Mouse (Mus musculus) neural tube, embryonic 11.5 days (tissue): ENCODE measurements around the gene 9430097D07Rik. TPM values are rescaled to one million over a fixed set of nuclear protein-coding genes. Genes with fewer than 3 reads are reported as not detected.

Experiments used
- ATAC-seq: fragments of 200-750 bp; cut with Nextera tagmentation; 2 replicates; pipeline ENCODE4 v1.8.0; 2017; ENCODE audit warnings: moderate number of reproducible peaks, mild to moderate bottlenecking, moderate TSS enrichment, moderate library complexity; ENCODE audit not compliant: insufficient read depth, low FRiP score, low TSS enrichment
- DNase-seq: peaks from one replicate; pipeline ENCODE4 v3.0.0-alpha.2; 2015; ENCODE audit warnings: low spot score
- H3K27ac ChIP-seq: fragments of 300-500 bp; sonication (generic); 2 replicates; pipeline ENCODE4 v1.5.1; 2014; ENCODE audit warnings: low read depth, mild to moderate bottlenecking, low read length
- H3K27me3 ChIP-seq: fragments of 300-500 bp; sonication (generic); 2 replicates; pipeline ENCODE4 v1.6.1; 2014; ENCODE audit warnings: mild to moderate bottlenecking, low read length, mixed read lengths; ENCODE audit not compliant: control insufficient read depth, insufficient read depth
- H3K36me3 ChIP-seq: fragments of 300-500 bp; sonication (generic); 2 replicates; pipeline ENCODE4 v1.6.1; 2014; ENCODE audit warnings: mild to moderate bottlenecking, low read length, moderate library complexity, mixed read lengths; ENCODE audit not compliant: control insufficient read depth, insufficient read depth
- H3K4me1 ChIP-seq: fragments of 300-500 bp; sonication (generic); 2 replicates; pipeline ENCODE4 v1.6.1; 2014; ENCODE audit warnings: low read length, mixed read lengths; ENCODE audit not compliant: control insufficient read depth, insufficient read depth
- H3K4me2 ChIP-seq: fragments of 300-500 bp; sonication (generic); 2 replicates; pipeline ENCODE4 v1.6.1; 2014; ENCODE audit warnings: low read depth, mild to moderate bottlenecking, moderate library complexity
- H3K4me3 ChIP-seq: fragments of 300-500 bp; sonication (generic); 2 replicates; pipeline ENCODE4 v1.5.1; 2014; ENCODE audit warnings: low read depth, low read length
- H3K9ac ChIP-seq: fragments of 300-500 bp; sonication (generic); 2 replicates; pipeline ENCODE4 v1.6.1; 2014; ENCODE audit warnings: mild to moderate bottlenecking, low read length
- H3K9me3 ChIP-seq: fragments of 300-500 bp; sonication (generic); 2 replicates; pipeline ENCODE4 v1.6.1; 2016; ENCODE audit warnings: low read length; ENCODE audit not compliant: control insufficient read depth
- WGBS: fragments of 180-500 bp; shearing (Covaris S2); extraction: QIAGEN DNeasy Blood & Tissue Kit; methylation state at CpG from one replicate; pipeline ENCODE4 v1.1.7; 2014; 5-methylcytosine and 5-hydroxymethylcytosine counted together
- polyA plus RNA-seq: library from polyadenylated mRNA; unstranded; fragments of >200 nt; fragmentation: Nextera tagmentation; extraction: Ambion mirVana; gene quantifications from 2 replicates; pipeline ENCODE4 v1.2.1, GENCODE M21; 2014

The 9430097D07Rik gene
- polyA plus RNA-seq, 1 experiment from 2014 or later: 0.25 TPM

DNA sequence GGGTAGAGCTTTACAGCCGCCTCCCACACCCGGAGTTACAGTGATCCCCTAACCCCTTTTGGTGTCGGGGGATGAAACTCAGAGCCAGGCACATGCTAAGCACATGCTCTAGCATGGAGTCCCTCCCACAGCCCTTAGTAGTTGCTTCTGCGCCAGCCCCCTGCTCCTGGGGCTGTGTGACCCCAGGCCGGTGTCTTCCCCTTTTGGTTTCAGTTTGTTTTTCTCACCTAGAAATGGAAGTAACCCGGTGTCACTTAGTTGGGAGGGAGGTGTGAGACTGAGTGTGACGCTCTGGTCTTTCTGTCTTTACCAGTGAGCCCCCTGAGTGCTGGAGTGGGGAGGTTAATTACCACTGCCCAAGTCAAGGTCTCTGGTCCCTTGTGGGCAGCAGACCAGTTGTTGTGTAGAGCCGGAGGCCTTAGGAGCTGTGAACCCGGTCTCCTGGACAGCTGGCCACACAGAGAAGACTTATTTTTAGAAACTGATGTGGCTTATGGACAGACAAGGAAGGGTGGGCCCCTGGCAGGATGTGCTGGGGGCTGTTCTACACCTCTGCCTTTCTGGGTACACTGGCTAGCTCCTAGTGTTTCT is 12.3 kb upstream of the 9430097D07Rik start:
- Histone ChIP-seq H3K4me3 (peak overlapping the region; percentile 43), H3K27me3 (no peaks in the 10 kb centered on the region), H3K9me3 (no peaks in the 10 kb centered on the region), H3K36me3 (no peaks in the 10 kb centered on the region; the same call in 1 of the 2 replicates), H3K4me2 (peak overlapping the region; percentile 55), H3K9ac (peak overlapping the region; percentile 61), H3K4me1 (peaks cover 5% of the 10 kb centered on the region; the same call in 1 of the 2 replicates), H3K27ac (0 out of 2 replicates have a peak overlapping the region, but pooled peaks have one; percentile 4)
- ATAC-seq (no peak), DNase-seq (no peak)
- 42% methylated on average over 9 of the region's 9 CpGs for WGBS

DNA sequence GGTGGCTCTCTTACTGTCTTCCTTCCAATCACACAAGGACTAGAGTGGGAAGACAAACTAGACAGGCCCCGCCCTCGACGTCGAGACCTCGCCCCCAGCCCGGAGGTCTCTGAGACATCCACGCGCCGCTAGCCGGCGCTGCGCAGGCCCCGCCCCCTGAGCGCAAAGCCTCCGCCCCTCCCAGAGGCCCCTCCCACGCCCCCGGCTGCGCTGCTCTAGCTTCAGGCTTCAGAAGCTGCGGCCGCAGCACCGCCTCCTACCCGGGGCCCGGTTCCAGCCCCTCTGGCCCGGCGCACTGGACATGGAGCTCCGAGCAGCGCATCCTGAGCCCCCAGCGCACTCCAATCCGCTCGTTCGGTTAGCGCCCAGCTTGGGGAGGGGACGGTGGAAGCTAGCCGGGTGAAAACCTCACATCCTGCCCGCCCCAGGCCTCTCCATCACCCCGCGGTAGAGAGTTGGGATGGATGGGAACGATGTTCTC is 11.4 kb upstream of the 9430097D07Rik start, which contains the start of gene St6galnac4:
Gene St6galnac4, plus strand, starts transcription at position 225 of the 481 bp plus-strand sequence.
- peaks cover 5% of the 10 kb centered on the region; the same call in 1 of the 2 replicates for H3K4me1 ChIP-seq
- DNase-seq: peak; percentile 95
- WGBS: under 1% methylated on average over 37 of the region's 38 CpGs
- no peaks in the 10 kb centered on the region for H3K9me3 ChIP-seq
- peak within 1 kb of the TSS; percentile 43 for H3K4me3 ChIP-seq
- H3K9ac ChIP-seq: peak within 1 kb of the TSS; percentile 61
- peak within 1 kb of the TSS; percentile 55 for H3K4me2 ChIP-seq
- no peaks in the 10 kb centered on the region for H3K36me3 ChIP-seq
- 0 out of 2 replicates have a peak within 1 kb of the TSS, but pooled peaks have one; percentile 6 for H3K27ac ChIP-seq
- peak; percentile 67 for ATAC-seq
- no peaks in the 10 kb centered on the region for H3K27me3 ChIP-seq

DNA sequence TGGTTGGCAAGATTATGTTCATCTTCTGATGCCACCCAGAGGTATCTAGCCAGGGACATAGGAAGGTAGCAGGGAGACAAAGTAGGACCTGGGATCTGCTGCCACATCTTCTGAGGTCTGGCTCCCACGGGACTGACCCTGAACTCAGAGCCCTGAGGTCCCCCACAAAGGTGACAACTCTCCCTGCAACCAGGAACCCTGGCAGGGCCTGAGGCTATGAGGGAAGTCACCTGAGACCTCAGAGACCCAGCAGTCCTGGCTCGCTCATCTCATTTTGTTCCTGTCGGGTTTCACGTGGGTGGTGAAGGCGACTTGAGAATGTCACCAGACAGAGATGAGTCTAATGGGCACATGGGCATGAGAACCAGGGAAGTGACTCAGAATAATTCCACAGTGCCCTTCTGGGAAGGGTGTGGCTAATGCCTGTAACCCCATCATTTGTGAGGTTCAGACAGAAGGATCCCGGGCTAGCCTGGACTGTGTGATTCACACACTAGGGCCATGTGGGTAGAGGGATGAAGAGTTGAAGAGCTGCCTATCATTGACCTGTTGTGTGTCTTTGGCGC is 9.7 kb upstream of the 9430097D07Rik start:
- no peaks in the 10 kb centered on the region for H3K27me3 ChIP-seq
- no peaks in the 10 kb centered on the region for H3K36me3 ChIP-seq
- no peak overlapping the region for H3K27ac ChIP-seq
- H3K4me2 ChIP-seq: no peak overlapping the region
- H3K4me3 ChIP-seq: no peak overlapping the region
- H3K4me1 ChIP-seq: peaks cover 5% of the 10 kb centered on the region; the same call in 1 of the 2 replicates
- DNase-seq (no peak), ATAC-seq (no peak)
- H3K9me3 ChIP-seq: no peaks in the 10 kb centered on the region
- 83% methylated on average over 7 of the region's 7 CpGs for WGBS
- H3K9ac ChIP-seq: no peak overlapping the region

DNA sequence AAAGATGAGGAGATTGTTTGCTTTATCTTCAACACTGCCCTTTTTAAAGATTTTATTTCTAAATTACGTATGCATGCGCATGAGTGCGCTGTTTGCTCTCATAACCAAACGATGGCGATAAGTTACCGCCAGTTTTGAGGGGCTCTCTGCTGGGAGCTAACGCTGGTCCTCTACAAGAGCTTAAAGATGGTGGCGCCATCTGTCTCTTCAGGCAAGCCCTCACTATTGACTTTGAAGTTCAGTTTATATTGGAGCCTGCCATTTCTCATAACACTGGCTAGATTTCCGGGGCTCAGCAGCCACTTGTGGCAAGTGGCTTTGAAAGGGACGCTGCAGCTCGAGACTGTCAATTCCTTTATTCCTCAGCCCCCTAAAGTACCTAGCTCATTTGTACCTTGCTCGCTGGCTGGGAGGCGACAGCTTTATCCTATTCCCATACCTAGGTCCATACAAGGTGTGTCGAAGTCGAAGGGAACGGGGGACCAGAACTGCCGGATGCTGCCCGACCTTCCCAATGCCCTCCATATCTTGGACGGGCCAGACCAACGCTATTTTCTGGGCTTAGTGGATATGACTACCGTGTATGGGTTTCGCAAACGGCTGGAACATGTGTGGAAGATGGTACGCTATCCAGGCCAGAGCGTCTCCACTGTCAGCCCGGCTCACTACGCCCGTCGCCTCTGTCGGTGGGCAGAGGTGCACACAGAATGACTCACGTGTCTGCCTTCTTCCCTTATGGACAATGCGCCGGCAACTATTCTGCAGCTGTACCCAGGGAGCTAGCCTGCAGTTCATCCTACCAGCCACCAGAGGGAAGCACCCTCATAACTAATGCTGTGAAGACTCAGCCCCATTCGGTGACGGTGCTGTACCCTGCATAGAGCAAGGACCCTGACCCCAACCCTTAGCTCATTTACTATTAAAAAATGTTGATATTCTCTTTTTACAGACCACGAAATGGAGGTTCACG is 7.6 kb upstream of the 9430097D07Rik start:
- H3K27me3 ChIP-seq: peaks cover 12% of the 10 kb centered on the region; the same call in 1 of the 2 replicates
- no peaks in the 10 kb centered on the region for H3K9me3 ChIP-seq
- DNase-seq (peak; percentile 83), ATAC-seq (peak; percentile 79)
- H3K4me2 ChIP-seq: peak overlapping the region; percentile 44
- WGBS: 16% methylated on average over 37 of the region's 37 CpGs
- H3K9ac ChIP-seq: peak overlapping the region; percentile 35; the same call in 1 of the 2 replicates
- H3K4me3 ChIP-seq: peak overlapping the region; percentile 21
- no peaks in the 10 kb centered on the region for H3K36me3 ChIP-seq
- H3K4me1 ChIP-seq: peaks cover 5% of the 10 kb centered on the region; the same call in 1 of the 2 replicates
- no peak overlapping the region for H3K27ac ChIP-seq

DNA sequence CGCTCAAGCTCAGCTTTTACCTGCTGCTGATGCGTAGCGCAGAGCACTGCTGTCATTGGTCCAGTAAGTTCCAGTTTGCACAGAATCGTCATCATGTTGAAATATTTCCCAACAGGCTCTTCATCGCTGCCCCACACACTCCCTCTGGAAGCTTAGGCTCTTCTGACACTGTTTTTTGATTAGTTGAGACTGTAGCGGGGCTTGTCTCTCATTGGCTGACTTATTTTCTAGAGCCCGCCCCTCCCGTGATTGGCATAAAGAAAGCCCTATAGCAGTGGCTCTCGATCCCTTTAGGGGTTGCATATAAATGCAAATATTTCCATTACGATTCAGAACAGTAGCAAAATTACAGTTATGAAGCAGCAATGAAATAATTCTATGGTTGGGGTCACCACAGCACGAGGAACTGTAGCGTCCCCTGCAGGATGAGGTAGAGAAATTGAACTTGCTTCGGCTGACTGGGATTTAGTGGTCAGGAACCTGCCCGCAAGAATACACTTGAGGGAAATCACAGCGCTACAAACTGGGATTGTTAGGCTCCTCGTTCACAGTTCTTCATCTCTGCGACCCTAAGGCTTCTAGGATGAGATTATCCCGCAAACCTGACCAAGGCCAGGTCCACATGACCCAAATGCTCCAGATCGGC is 6.1 kb upstream of the 9430097D07Rik start:
- no peak for ATAC-seq
- Histone ChIP-seq H3K27me3 (peaks cover 16% of the 10 kb centered on the region; the same call in 1 of the 2 replicates), H3K9ac (no peak overlapping the region), H3K36me3 (no peaks in the 10 kb centered on the region), H3K4me3 (no peak overlapping the region; the same call in 1 of the 2 replicates), H3K4me1 (no peaks in the 10 kb centered on the region), H3K27ac (no peak overlapping the region), H3K9me3 (no peaks in the 10 kb centered on the region), H3K4me2 (peak overlapping the region; percentile 20; the same call in 1 of the 2 replicates)
- 37% methylated on average over 19 of the region's 19 CpGs for WGBS
- peak; percentile 68 for DNase-seq

DNA sequence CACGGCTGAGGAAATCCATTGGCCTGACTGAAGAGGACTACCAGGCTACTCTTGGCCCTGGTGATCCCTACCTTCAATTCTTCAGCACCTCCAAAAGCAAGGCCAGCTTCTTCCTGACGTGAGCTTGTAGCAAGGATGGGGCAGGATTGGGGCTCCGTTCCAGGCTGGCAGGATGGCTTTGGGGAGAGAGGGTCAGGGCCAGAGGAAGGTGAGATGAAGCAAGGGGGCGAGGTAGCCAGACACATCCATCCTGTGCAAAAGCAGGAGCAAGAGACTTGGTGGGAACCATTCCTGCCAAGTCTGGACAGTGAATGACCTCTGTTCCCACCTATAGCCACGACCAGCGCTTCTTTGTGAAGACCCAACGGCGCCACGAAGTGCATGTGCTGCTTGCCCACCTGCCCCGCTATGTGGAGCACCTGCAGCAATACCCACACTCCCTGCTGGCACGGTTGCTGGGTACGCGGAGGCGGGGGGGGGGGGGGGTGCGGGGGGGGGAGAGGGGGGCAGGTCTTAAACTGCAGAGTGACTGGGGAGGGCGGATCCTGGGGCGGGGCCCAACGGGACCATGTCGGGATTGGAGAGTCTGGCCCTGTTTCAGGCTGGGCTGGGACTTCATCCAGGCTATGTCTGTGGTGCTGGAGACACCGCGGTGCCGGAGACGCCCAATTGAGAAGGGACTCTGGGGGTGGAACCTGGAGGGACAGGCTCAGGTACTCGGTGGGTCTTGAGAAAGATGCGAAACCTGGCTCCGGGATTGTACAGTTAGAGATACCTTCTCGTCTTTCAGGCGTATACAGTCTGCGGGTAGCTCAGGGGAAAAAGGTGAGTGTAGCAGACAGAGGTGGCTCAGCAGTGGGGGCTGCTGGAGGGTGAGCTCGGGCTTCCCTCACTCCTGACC is 2.9 kb upstream of the 9430097D07Rik start:
- Histone ChIP-seq H3K36me3 (no peaks in the 10 kb centered on the region), H3K4me2 (no peak overlapping the region), H3K27ac (no peak overlapping the region), H3K4me1 (0 out of 2 replicates have a peak, but pooled peaks cover 2% of the 10 kb centered on the region), H3K27me3 (peaks cover 16% of the 10 kb centered on the region; the same call in 1 of the 2 replicates), H3K9ac (no peak overlapping the region), H3K9me3 (no peaks in the 10 kb centered on the region), H3K4me3 (no peak overlapping the region)
- 42% methylated on average over 24 of the region's 30 CpGs for WGBS
- DNase-seq: no peak
- ATAC-seq: no peak

DNA sequence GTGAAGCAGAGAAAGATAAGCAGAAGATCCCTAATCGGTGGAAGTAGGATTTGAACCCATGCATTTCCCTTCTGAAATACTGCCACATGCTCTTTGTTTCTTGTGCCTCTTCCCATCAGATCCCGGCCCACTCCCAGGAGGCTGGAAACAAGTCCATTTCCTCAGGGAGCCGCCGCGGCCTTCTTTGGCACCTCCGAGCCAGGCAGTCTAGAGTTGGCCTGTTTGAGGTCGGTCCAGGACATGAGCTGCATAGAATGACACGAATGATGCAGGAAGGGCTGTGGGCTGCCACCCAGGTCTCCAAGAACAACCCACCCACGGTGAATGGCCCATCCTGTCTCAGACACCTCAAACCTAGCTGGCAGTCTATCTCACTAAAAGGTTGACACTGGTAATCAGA is 1.0 kb upstream of the 9430097D07Rik start:
- DNase-seq (no peak), ATAC-seq (no peak)
- Histone ChIP-seq H3K4me2 (no peak overlapping the region), H3K9ac (no peak overlapping the region), H3K27me3 (peaks cover 16% of the 10 kb centered on the region; the same call in 1 of the 2 replicates), H3K36me3 (no peaks in the 10 kb centered on the region), H3K27ac (no peak overlapping the region), H3K4me1 (peaks cover 3% of the 10 kb centered on the region), H3K4me3 (no peak overlapping the region), H3K9me3 (no peaks in the 10 kb centered on the region)
- 91% methylated on average over 9 of the region's 9 CpGs for WGBS
